Mouse (Mus musculus): Measurements from ENCODE around the gene Robo2.

The Robo2 gene

DNA sequence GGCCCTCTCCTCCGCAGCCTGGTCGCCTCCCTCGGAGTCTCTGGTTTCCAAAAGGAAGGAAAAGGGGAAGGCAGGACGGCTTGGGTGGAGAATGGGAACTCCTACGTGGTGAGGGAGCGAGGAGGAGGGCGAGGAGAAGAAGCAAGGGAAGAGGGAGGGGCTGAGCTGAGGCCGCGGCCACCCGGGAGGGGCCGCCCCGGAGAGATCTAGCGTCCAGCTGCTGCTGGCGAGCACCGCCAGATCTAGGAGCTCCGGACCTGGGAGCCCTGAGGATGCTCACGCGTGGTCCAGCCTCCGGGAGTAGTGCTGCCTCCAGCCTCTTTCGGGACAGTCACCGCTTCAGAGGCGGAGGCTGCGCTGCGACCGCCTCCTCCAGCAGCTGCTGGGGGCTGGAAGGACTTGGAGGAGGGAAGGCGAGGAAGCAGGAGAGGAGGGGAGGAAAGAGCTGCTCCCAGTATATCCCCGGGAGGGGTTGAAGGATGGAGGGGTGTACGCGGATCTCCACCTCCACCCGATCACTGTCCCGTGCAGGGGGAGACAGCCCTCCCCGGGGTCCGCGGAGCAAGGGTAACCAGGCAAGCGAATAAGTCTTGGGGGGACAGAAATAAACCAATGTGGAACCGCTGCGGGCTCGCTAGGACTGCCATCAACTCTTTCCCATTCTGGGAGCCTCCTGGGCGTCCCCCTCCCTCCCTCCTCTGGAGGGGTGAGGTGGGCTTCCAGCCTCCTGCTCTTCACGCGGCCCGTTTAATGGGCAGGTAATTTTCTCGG lies at the start of gene Robo2:
TSS of gene Robo2 (minus strand) at position 345 of the 771 bp plus-strand sequence.
- DNase-seq (ENCODE audit: low spot score): peak; percentile 44

DNA sequence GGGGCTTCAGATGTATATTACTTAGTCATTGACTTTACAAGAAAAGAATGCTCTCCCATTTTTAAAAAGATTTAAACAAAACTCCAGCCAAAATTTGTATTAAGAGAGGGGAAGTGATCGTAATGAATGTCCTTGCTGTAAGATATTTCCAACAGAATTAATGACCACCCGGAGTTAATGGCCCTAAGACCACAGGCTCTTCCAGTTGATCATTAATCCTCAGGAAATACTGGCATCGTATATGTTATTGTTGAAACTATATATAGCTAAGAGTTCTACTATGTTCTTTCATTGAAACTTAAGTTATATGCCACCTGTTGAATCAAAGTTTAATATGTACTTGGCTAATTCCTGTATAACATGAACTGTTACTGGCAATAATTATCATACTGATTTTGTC lies 46.5 kb upstream of the Robo2 start:
- no peak for DNase-seq (ENCODE audit: low spot score)

GRCm38 (mm10) chr16:74457736-74458135 lies 46.1 kb upstream of the Robo2 start:
- DNase-seq (ENCODE audit: low spot score): no peak

GRCm38 (mm10) chr16:74456808-74457470 lies 45.3 kb upstream of the Robo2 start:
- DNase-seq (ENCODE audit: low spot score): no peak

- DNase-seq (ENCODE audit: low spot score): no peak
Measured at GRCm38 (mm10) chr16:74455179-74455578, 43.6 kb upstream of the Robo2 start.

DNA sequence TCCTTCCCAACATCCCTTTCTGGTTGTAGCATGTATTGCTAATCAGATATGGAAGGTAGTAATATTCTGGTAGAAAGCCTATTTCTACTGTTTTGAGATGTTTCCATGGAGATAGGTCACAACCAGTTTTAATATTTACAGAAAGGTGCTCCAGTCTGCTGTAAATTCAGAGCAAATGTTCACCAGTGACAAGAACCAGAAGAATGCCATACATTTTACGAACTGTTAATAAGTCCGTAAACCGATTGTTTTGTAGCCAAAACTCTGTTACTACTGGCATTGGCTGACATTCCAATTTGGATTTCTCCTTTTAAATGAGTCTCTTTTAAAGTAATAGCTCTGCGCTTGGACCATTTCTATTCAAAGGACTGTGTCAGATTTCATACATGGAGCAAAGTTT lies 36.4 kb upstream of the Robo2 start:
- DNase-seq (ENCODE audit: low spot score): no peak

DNA sequence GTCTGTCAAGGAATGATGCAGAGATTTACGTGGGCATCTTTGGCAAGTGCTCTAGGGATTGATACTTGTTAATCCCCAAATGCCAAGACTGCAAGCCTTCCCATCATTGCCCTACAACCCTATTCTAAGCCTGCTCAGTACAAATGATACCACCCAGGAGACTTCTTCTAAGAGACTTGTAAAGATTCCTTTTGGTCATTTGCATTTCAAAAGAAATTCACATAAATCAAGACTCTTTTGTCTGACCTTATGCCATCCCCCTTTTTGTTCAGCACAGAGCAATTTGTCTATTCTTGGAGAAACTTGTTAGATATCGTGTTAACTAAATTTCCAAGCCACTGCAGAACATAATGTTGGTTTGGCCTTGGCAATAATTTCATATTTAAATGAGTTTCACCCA lies 15.4 kb upstream of the Robo2 start:
- no peak for DNase-seq (ENCODE audit: low spot score)

DNA sequence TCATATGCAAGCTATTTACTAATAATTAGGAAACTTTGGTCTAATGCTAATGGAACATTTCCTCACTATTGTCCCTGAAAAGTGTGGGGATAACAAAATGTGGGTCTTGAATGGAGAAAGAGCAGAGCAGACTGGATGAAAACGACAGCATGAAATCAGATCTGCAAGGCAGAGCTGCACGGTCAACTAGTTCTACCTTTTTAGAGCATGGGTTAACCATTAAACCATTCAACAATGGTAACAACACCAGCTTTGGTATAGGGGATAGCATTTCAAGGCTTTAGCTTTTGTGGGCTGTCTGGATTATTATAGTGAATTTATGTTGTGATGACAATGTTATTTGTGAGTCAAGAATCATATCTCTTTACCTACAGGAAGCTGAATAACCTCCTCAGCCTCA lies 8.7 kb upstream of the Robo2 start:
- no peak for DNase-seq (ENCODE audit: low spot score)

DNA sequence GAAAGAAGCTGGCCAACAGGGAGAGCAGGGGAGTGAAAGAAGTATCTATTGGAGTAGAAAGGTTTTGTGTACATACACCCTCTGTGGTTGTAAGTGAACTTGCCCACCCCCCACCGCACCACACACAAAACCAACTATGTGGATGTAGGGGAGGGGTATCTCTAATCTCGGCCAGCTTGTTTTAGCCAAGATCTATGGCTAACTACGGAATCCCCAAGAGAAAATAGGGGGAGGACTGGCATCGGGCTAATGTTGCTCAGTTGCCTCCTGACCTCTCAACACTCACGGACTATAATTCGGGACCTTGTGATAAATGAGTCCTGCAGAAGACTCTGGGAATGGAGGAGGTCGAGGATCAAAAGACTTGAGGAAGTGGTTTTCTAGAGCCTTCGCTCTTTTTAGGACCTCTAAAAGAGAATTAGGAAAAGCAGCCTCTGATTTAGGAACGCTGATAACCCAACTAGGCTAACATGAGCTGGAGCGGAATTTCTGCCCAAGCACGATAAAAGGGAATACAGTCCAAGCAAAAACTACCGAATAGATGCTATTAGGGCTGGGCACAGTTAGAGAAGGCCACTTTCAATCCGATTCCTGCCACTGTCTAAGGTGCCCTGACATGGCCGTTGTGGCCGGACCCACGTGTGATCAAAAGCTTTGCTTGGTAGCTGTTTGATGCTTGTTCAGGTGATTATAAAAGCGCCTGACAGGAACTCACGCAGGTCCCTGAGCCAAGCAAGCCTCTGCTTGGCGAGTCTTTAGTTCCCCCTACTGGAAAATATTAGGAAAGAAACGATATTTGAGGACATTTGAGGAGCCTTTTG lies 1.1 kb upstream of the Robo2 start:
- no peak for DNase-seq (ENCODE audit: low spot score)

GRCm38 (mm10) chr16:74411021-74411420 lies 604 bp downstream of the Robo2 start:
- DNase-seq (ENCODE audit: low spot score): no peak

- DNase-seq (ENCODE audit: low spot score): no peak
Measured at GRCm38 (mm10) chr16:74410125-74410524, 1.5 kb downstream of the Robo2 start.

DNA sequence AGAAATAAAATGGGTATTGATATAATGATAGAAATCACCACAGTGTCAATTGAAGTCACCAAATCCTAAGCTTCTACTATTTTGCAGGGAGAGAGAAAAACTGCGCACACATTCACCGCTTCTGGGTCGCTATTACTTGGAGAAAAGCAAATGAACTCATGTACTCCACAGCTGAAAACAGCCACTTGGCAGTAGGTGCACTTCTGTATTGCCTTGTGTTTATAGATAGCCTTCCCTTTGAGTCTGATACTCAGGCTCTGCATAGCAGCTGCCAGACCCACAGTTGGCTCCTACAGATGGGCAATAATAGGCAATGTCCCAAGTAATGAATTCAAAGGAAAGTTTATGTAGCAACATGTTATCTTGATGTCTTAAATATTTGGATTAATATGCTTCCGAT lies 2.1 kb downstream of the Robo2 start:
- no peak for DNase-seq (ENCODE audit: low spot score)

DNA sequence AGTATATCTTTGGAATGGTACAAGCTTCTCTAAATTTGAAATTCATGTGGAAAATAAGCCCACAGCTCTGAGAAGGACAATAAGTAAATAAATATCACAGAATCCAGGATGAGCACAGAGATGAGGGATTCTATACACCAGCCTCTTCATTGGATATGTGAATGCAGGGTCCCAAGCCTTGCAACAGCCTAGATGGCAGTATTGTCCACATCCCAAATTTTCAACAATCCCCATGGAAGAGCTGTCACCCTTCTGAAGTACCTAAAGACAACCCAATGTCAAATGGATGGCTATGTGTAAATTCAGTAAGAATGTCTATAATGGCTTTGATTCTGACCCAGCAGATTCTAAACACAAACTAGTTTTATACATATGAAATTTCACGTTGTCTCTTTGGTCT lies 3.1 kb downstream of the Robo2 start:
- DNase-seq (ENCODE audit: low spot score): no peak

GRCm38 (mm10) chr16:74397291-74397690 lies 14.3 kb downstream of the Robo2 start:
- no peak for DNase-seq (ENCODE audit: low spot score)

DNA sequence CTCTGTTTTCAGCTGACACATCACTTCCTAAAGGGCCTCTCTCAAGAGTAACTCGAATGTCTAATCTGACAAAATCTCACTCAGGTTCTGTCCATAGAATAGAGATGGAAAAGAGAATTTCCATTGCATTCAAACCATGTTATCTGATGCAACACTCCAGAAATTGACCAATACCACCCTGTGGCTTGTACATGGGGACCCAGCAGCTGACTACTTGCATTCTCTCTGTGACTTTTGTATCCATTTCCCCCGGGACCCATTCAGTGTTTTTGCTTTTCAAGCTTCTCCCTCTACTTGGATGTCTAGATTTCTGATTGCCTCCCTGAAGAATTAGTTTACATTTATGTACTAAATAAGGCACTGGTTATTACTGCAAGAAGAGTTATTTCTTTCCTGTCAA lies 15.9 kb downstream of the Robo2 start:
- DNase-seq (ENCODE audit: low spot score): no peak

GRCm38 (mm10) chr16:74379458-74379857 lies 32.2 kb downstream of the Robo2 start:
- DNase-seq (ENCODE audit: low spot score): no peak

- no peak for DNase-seq (ENCODE audit: low spot score)
Measured at GRCm38 (mm10) chr16:74375342-74375940, 36.2 kb downstream of the Robo2 start.

- no peak for DNase-seq (ENCODE audit: low spot score)
Measured at GRCm38 (mm10) chr16:74374540-74374939, 37.1 kb downstream of the Robo2 start.

DNA sequence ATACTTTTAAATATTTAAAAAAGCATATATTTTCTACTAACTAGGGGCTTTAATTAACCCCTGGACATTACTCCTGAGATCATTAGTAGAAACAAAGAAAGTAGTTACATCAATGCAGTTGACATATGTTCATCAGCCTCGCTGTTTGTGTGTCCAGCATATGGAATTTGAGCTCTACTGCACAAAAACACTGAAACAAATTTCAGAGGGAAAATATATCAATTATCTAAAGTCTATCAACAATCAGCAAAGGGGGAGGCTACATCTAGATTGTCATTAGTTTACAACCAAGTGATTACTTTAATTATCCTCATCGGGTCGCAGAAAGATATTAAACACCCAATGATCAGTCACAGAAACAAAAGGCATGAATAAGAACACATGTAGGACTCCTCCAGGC lies 38.2 kb downstream of the Robo2 start:
- no peak for DNase-seq (ENCODE audit: low spot score)

- DNase-seq (ENCODE audit: low spot score): no peak
Measured at GRCm38 (mm10) chr16:74372876-74373275, 38.7 kb downstream of the Robo2 start.

GRCm38 (mm10) chr16:74348437-74348836 lies 63.2 kb downstream of the Robo2 start:
- DNase-seq (ENCODE audit: low spot score): no peak

DNA sequence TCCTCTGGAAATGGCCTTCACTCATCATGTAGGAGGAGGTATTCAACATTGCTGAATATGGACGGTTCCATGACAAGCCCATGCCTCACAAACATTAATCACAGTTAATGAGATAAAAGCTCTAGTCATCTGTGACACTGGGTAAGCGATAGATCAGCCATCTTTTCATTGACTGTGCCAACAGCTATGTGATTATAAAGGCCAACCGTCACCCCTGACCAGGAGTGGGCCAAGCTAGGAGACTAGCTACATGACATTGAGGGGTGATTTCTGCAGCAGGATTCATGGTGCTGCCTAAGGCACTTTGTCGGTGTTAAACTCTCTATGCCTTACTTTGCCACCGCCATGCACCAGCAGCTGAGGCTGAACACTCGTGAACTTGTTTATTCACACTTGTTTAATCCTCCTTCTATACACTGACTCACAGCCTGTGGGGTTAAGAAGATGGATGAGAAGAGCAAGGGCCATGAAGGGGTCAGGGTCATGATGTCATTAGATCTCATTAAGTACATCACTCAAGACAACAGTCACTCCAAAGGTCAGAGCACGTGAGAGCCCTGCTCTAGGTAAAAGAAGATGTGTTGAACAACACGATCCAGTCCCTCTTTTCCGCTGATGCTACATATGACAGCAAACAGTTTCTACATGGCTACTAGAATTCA lies 72.5 kb downstream of the Robo2 start:
- DNase-seq (ENCODE audit: low spot score): no peak
